In the genomic region with DNA sequence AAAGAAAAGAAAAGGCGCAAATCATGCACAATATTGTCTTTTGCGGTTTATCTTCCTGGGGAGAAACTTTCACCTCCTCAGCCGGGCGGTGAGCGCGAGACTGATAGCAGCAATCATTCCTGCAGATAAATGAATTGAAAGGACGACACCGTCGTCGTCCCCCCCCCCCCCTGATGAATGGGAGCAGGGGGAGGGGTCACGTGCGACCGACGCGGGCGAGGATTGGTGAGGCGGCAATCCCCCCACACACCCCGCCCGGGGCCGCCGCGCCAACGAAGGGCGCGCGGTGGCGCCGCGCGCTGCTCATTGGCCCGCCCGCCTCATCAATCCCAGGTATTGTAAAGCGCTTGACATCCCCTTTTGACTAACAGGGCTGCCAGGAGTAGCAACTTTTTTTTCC, we compare ENCODE assay signal across 7 mouse cellular contexts. TPM values are rescaled to one million over a fixed set of nuclear protein-coding genes. Genes with fewer than 3 reads are reported as not detected.
DNase-seq lines count a peak whose midpoint lies in the region; ATAC-seq and TF ChIP-seq lines count a peak whose summit lies in the region.

A gene (minus strand): TSS at position 147 of the 400 bp plus-strand sequence.

- WGBS in lung, embryonic 14.5 days = 0% methylated on average over 33 of the region's 33 CpGs
- under 1% methylated on average over 30 of the region's 33 CpGs for WGBS in hindbrain, embryonic 15.5 days
- under 1% methylated on average over 33 of the region's 33 CpGs for WGBS in midbrain, embryonic 13.5 days

- no peak within 1 kb of the TSS; the same call in 1 of the 2 replicates for H3K9ac ChIP-seq in lung, embryonic 14.5 days
- H3K9ac ChIP-seq in hindbrain, embryonic 15.5 days = peak within 1 kb of the TSS; percentile 69
- peak within 1 kb of the TSS; percentile 98 for H3K9ac ChIP-seq in midbrain, embryonic 13.5 days (replicated peaks)

- H3K27ac ChIP-seq in lung, embryonic 14.5 days (ENCODE audit: low read depth) = no peak within 1 kb of the TSS
- H3K27ac ChIP-seq in hindbrain, embryonic 15.5 days (replicated peaks) = peak within 1 kb of the TSS; percentile 96
- peak within 1 kb of the TSS; percentile 94 for H3K27ac ChIP-seq in midbrain, embryonic 13.5 days

- peak within 1 kb of the TSS; percentile 40 for H3K4me2 ChIP-seq in lung, embryonic 14.5 days
- peak within 1 kb of the TSS; percentile 51 for H3K4me2 ChIP-seq in hindbrain, embryonic 15.5 days
- H3K4me2 ChIP-seq in midbrain, embryonic 13.5 days (replicated peaks) = peak within 1 kb of the TSS; percentile 55

- H3K27me3 ChIP-seq in lung, embryonic 14.5 days (ENCODE audit: insufficient read depth, low read length) = peaks cover 98% of the 10 kb centered on the region
- peaks cover 28% of the 10 kb centered on the region for H3K27me3 ChIP-seq in hindbrain, embryonic 15.5 days
- H3K27me3 ChIP-seq in midbrain, embryonic 13.5 days = peaks cover 57% of the 10 kb centered on the region

- no peak for ATAC-seq in lung, embryonic 14.5 days (ENCODE audit: insufficient read depth)
- ATAC-seq in hindbrain, embryonic 15.5 days (ENCODE audit: low FRiP score, low read depth) = peak; percentile 90
- peak; percentile 83 for ATAC-seq in midbrain, embryonic 13.5 days

- peak within 1 kb of the TSS; percentile 20 for H3K4me3 ChIP-seq in lung, embryonic 14.5 days (ENCODE audit: low read depth, low read length)
- peak within 1 kb of the TSS; percentile 53 for H3K4me3 ChIP-seq in hindbrain, embryonic 15.5 days
- peak within 1 kb of the TSS; percentile 72 for H3K4me3 ChIP-seq in midbrain, embryonic 13.5 days (replicated peaks)

- no peaks in the 10 kb centered on the region for H3K4me1 ChIP-seq in lung, embryonic 14.5 days (ENCODE audit: insufficient read depth)
- H3K4me1 ChIP-seq in hindbrain, embryonic 15.5 days (replicated peaks) = 0 out of 2 replicates have a peak, but pooled peaks cover 8% of the 10 kb centered on the region
- H3K4me1 ChIP-seq in midbrain, embryonic 13.5 days (replicated peaks) = peaks cover 19% of the 10 kb centered on the region

- TF ChIP-seq CTCF in lung, embryonic 14.5 days (IDR thresholded peaks at IDR 0.05; ENCODE audit: low read depth) = no peak

- H3K9me3 ChIP-seq in lung, embryonic 14.5 days (ENCODE audit: low read depth, low read length) = no peaks in the 10 kb centered on the region
- no peaks in the 10 kb centered on the region for H3K9me3 ChIP-seq in hindbrain, embryonic 15.5 days
- H3K9me3 ChIP-seq in midbrain, embryonic 13.5 days = no peaks in the 10 kb centered on the region

- no peaks in the 10 kb centered on the region for H3K36me3 ChIP-seq in lung, embryonic 14.5 days (ENCODE audit: insufficient read depth)
- H3K36me3 ChIP-seq in hindbrain, embryonic 15.5 days = no peaks in the 10 kb centered on the region
- H3K36me3 ChIP-seq in midbrain, embryonic 13.5 days = no peaks in the 10 kb centered on the region

- no peak for DNase-seq in lung, embryonic 14.5 days
- no peak for DNase-seq in lung, postnatal 4 days
- DNase-seq in cerebellum, postnatal 36 days = peak; percentile 87 to 93
- no peak for DNase-seq in spleen, postnatal 10 days (ENCODE audit: low spot score in 2 of 2)
- DNase-seq in adrenal gland, adult 2 months = no peak

RNA-seq across cellular contexts. Expression of the gene that starts here (rescaled TPM):
- polyA plus RNA-seq in lung, embryonic 14.5 days (2014; fragmentation: Nextera tagmentation; extraction: Ambion mirVana) = not detected in 2 replicates
- 13.5 and 14.8 TPM in 2 replicates for polyA plus RNA-seq in hindbrain, embryonic 15.5 days (2015; fragmentation: Nextera tagmentation; extraction: Ambion mirVana)
- polyA plus RNA-seq in midbrain, embryonic 13.5 days (2015; fragmentation: Nextera tagmentation; extraction: Ambion mirVana) = 14.8 and 16.4 TPM in 2 replicates
- not detected for total RNA-seq in adrenal gland, adult 2 months (2021)
- 0.08 TPM in 1 of 2 replicates, not detected in the other for polyA plus RNA-seq in adrenal gland, adult 2 months (2012; rRNA removed)

Comparison
In these comparisons a context has a peak if more than half of its experiments do, and no peak if none do; other contexts are left out.
1. RNA of the gene that starts here (polyA plus RNA-seq): 14.8 to 16.4 TPM in midbrain, embryonic 13.5 days and 13.5 to 14.8 TPM in hindbrain, embryonic 15.5 days; 0.08 TPM in adrenal gland, adult 2 months and not detected in lung, embryonic 14.5 days; every median in the first group is over 10 times any median in the second.
2. DNase-seq: peak in cerebellum, postnatal 36 days (2 of 2); none in lung, embryonic 14.5 days (single experiment), lung, postnatal 4 days (0 of 2), spleen, postnatal 10 days (0 of 2) and adrenal gland, adult 2 months (single experiment).
3. H3K4me3 ChIP-seq: peak in every context shown above with its lines; median percentile 72 in midbrain, embryonic 13.5 days; 53 in hindbrain, embryonic 15.5 days; 20 in lung, embryonic 14.5 days.
4. Peak in every context shown above with its lines, with median percentiles within 50 percentile points of each other: H3K4me2 ChIP-seq.